ENCODE assay signal across 8 mouse cellular contexts in genomic region chr2:32487124-32487623, GRCm38 (mm10). TPM values are rescaled to one million over a fixed set of nuclear protein-coding genes. Genes with fewer than 3 reads are reported as not detected.
DNase-seq lines count a peak whose midpoint lies in the region; ATAC-seq lines count a peak whose summit lies in the region.

No protein-coding gene starts in this region.

- WGBS in hindbrain, embryonic 14.5 days, result 6% methylated on average over 6 of the region's 6 CpGs

- H3K4me2 ChIP-seq in hindbrain, embryonic 14.5 days (replicated peaks), result no peak overlapping the region

- H3K9me3 ChIP-seq in hindbrain, embryonic 14.5 days (ENCODE audit: control insufficient read depth, low read length), result no peaks in the 10 kb centered on the region

- H3K4me1 ChIP-seq in hindbrain, embryonic 14.5 days (replicated peaks; ENCODE audit: control insufficient read depth, insufficient read depth, low read length), result no peaks in the 10 kb centered on the region

- peak; percentile 88 for DNase-seq in Muller cell, postnatal 12 days (ENCODE audit: inconsistent ontology term)
- DNase-seq in cerebellum, adult 9-11 months, result peak; percentile 86
- peak; percentile 81 to 91 for DNase-seq in frontal cortex, postnatal 14 days (ENCODE audit: low spot score in 2 of 2)
- peak; percentile 91 for DNase-seq in hindbrain, embryonic 14.5 days (ENCODE audit: low spot score)
- peak; percentile 83 to 86 for DNase-seq in layer of hippocampus, postnatal 36 days
- peak; percentile 99 for DNase-seq in lung, postnatal 36 days
- DNase-seq in retina, postnatal 1 day, result peak; percentile 90
- peak; percentile 96 for DNase-seq in thymus, postnatal 4 days

- H3K4me3 ChIP-seq in hindbrain, embryonic 14.5 days (replicated peaks; ENCODE audit: low read length), result no peak overlapping the region

- H3K9ac ChIP-seq in hindbrain, embryonic 14.5 days, result no peak overlapping the region

- no peaks in the 10 kb centered on the region for H3K36me3 ChIP-seq in hindbrain, embryonic 14.5 days (replicated peaks; ENCODE audit: control insufficient read depth, insufficient read depth)

- no peak overlapping the region for H3K27ac ChIP-seq in hindbrain, embryonic 14.5 days

- no peaks in the 10 kb centered on the region for H3K27me3 ChIP-seq in hindbrain, embryonic 14.5 days (ENCODE audit: control insufficient read depth, insufficient read depth, low read length)

- ATAC-seq in hindbrain, embryonic 14.5 days (ENCODE audit: low FRiP score), result peak; percentile 75

RNA-seq across cellular contexts. Expression of gene Slc25a25, which starts 35.9 kb away (rescaled TPM):
- 39.2 and 42.9 TPM in 2 replicates for polyA plus RNA-seq in hindbrain, embryonic 14.5 days (2014; fragmentation: Nextera tagmentation; extraction: Ambion mirVana)
- 10 to 100 TPM; 58.1 to 60.0 TPM for total RNA-seq in layer of hippocampus, postnatal 36 days (2021)

RNA-seq across cellular contexts. Expression of gene Naif1, which starts 36.9 kb away (rescaled TPM):
- 5.3 TPM in 2 replicates for polyA plus RNA-seq in hindbrain, embryonic 14.5 days (2014; fragmentation: Nextera tagmentation; extraction: Ambion mirVana)
- 1 to 10 TPM; 4.2 to 4.4 TPM for total RNA-seq in layer of hippocampus, postnatal 36 days (2021)

RNA-seq across cellular contexts. Expression of gene Fam102a, which starts 48.0 kb away (rescaled TPM):
- polyA plus RNA-seq in hindbrain, embryonic 14.5 days (2014; fragmentation: Nextera tagmentation; extraction: Ambion mirVana), result 7.8 and 8.3 TPM in 2 replicates
- 10 to 100 TPM; 69.4 to 69.8 TPM for total RNA-seq in layer of hippocampus, postnatal 36 days (2021)
